Mouse (Mus musculus): ENCODE measurements at regions not wholly inside any gene's neighbourhood (a gene's known extent, or its start where the extent isn't known, plus 50 kb on each side); places are given as distances from the start of the nearest gene placed in this dataset.

DNA sequence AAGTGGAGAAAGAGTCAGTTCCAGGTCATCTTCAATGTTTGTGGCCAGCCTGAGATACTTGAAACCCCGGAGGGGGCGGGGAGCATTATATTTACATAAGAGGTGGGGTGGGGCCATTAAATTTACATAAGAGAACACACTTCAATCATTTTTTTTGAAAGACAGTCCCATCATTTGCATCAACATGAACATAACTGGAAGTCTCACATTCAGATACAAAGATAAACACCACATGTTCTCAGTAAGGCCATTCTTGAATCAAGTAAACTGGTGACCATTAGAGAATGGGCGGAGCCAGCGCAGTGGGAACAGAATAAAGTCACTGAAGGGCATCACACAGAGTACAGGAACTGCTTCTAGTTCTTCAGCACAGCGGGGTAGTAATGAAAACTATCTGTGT lies 137.2 kb downstream of the Atp23 start:
- Histone ChIP-seq H3K27me3 (ENCODE audit: control insufficient read depth) (no peaks in the 10 kb centered on the region), H3K36me3 (ENCODE audit: control insufficient read depth) (no peaks in the 10 kb centered on the region), H3K4me1 (ENCODE audit: control insufficient read depth) (no peaks in the 10 kb centered on the region), H3K4me3 (replicated peaks) (no peak overlapping the region), H3K9me3 (ENCODE audit: control insufficient read depth, low read length) (peaks cover 4% of the 10 kb centered on the region)
- TF ChIP-seq TAL1 (IDR thresholded peaks at IDR 0.05; ENCODE audit: low read length) (no peak), GATA1 (IDR thresholded peaks at IDR 0.05; ENCODE audit: low read length) (no peak)

DNA sequence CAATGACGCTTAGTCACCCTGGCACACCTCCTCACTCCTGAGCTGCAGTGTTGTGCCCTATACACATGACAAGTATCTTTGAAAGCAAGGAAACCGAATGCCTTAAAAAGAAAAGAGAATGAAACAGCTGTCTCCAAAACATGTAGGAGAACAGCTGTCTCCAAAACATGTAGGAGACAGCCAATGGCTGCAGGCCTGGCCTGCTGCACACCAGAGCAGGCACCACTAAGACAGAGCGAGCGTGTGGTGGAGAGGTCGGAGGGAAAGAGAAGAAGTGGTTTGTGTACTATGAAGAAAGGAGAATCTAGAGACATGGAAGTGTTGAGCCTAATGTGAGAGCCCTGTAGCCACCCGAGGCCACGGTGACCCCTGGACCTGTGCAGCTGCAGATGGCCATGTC lies 142.5 kb downstream of the Atp23 start:
- H3K4me3 ChIP-seq (replicated peaks), result no peak overlapping the region
- no peaks in the 10 kb centered on the region for H3K36me3 ChIP-seq (ENCODE audit: control insufficient read depth)
- H3K4me1 ChIP-seq (ENCODE audit: control insufficient read depth), result no peaks in the 10 kb centered on the region
- TF ChIP-seq GATA1 (IDR thresholded peaks at IDR 0.05; ENCODE audit: low read length) (no peak), TAL1 (IDR thresholded peaks at IDR 0.05; ENCODE audit: low read length) (no peak)
- H3K9me3 ChIP-seq (ENCODE audit: control insufficient read depth, low read length), result peaks cover 21% of the 10 kb centered on the region
- H3K27me3 ChIP-seq (ENCODE audit: control insufficient read depth), result no peaks in the 10 kb centered on the region

DNA sequence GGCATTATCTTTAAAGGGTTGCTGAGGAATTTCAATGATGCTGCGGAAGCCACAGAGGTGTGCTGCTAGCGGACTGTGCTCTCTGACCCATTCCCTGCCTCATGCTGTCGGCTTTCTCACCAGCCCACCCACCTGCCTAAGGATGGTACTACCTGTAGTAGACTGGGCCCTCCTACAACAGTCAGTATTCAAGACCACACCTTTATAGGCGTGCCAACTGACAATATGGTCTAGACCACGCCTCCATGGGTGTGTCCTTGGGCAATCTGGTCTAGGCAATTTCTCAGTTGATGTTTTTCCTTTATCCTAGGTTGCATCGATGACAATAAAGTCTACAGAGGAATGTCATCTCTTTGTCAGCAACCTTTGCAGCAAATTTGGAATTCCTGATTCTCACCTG lies 148.0 kb downstream of the Atp23 start:
- Histone ChIP-seq H3K36me3 (ENCODE audit: control insufficient read depth) (no peaks in the 10 kb centered on the region), H3K27me3 (ENCODE audit: control insufficient read depth) (no peaks in the 10 kb centered on the region), H3K9me3 (ENCODE audit: control insufficient read depth, low read length) (peaks cover 21% of the 10 kb centered on the region), H3K4me1 (ENCODE audit: control insufficient read depth) (no peaks in the 10 kb centered on the region), H3K4me3 (replicated peaks) (no peak overlapping the region)
- TF ChIP-seq TAL1 (IDR thresholded peaks at IDR 0.05; ENCODE audit: low read length) (no peak), GATA1 (IDR thresholded peaks at IDR 0.05; ENCODE audit: low read length) (no peak)

DNA sequence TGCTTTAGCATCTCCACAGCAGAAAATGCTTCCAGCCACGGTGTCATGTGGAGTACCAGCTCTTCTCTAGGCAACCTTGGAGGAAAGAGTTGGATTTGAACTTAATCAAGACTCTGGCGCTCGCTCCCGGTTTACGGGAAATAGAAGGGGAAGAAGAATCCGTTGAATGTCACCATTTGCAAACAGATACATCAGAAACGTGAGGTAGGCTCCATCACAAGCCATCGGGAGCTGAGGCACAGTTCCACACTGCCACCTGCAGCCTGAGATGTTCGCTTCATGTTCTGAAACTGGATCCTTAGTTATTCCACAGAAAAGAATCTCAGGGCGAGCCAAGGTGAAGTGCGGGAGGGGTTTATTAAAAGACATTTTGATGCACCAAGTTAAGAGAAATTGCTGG lies 148.5 kb downstream of the Atp23 start:
- Histone ChIP-seq H3K36me3 (ENCODE audit: control insufficient read depth) (no peaks in the 10 kb centered on the region), H3K4me3 (replicated peaks) (no peak overlapping the region), H3K9me3 (ENCODE audit: control insufficient read depth, low read length) (peaks cover 19% of the 10 kb centered on the region), H3K27me3 (ENCODE audit: control insufficient read depth) (no peaks in the 10 kb centered on the region), H3K4me1 (ENCODE audit: control insufficient read depth) (no peaks in the 10 kb centered on the region)
- TF ChIP-seq TAL1 (IDR thresholded peaks at IDR 0.05; ENCODE audit: low read length) (no peak), GATA1 (IDR thresholded peaks at IDR 0.05; ENCODE audit: low read length) (no peak)

DNA sequence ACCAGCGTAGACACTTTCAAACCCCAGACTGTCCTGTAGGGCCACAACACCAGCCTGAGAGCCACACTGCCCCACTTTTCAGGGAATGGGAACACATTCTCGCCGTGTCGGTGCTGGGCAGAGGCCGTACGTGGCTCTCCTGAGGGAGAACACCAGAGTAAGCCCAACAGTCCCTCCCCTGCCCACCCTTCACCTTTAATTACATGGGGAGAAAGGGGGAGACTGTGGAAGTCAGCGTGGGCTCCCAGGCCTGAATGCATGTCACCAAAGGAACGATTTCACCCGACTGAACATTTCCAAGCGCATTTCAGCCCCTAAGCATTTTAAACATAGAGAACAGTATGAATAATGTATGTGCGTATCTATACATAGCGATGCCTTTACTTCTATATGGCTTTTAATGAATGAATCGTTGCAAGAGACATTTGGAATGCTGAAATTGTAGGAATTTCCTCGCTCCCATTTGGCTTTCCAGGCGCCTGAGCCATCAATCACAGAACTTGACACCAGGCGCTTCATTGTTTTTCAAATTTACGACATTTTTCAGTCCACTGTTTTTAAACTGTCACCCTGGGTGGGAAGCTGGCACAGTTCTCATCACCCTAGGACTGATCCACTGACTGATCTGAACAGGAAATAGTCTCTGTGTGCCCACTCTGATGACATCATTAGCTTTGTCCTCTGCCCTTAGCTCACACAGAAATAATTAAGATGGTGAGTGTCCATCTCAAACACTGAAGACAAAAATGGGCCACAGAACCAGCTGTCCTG lies 152.3 kb downstream of the Atp23 start:
- Histone ChIP-seq H3K27me3 (ENCODE audit: control insufficient read depth) (no peaks in the 10 kb centered on the region), H3K4me3 (replicated peaks) (no peak overlapping the region), H3K36me3 (ENCODE audit: control insufficient read depth) (no peaks in the 10 kb centered on the region), H3K9me3 (ENCODE audit: control insufficient read depth, low read length) (peaks cover 19% of the 10 kb centered on the region), H3K4me1 (ENCODE audit: control insufficient read depth) (no peaks in the 10 kb centered on the region)
- TF ChIP-seq TAL1 (IDR thresholded peaks at IDR 0.05; ENCODE audit: low read length) (no peak), GATA1 (IDR thresholded peaks at IDR 0.05; ENCODE audit: low read length) (no peak)

DNA sequence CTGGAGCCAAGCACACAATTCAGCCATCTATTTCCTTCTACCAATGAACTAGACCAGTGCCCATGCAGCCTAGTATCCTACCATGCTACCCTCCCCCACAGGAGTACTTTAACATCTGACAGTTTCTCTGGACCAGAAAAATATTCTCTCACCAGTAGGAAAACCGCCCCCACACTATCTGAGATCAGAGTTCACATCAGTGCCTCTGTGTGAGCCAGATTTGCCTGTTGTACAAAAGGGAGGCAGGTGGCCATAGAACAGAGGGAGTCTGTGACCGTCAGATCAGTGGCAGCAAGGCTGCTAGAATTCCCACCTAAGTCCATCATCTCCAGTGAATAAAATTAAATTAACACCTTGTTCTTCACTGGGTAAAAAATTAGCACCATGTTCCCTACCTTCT lies 166.5 kb downstream of the Atp23 start:
- H3K9me3 ChIP-seq (ENCODE audit: control insufficient read depth, low read length), result peaks cover 10% of the 10 kb centered on the region
- TF ChIP-seq GATA1 (IDR thresholded peaks at IDR 0.05; ENCODE audit: low read length) (no peak), TAL1 (IDR thresholded peaks at IDR 0.05; ENCODE audit: low read length) (no peak)
- no peaks in the 10 kb centered on the region for H3K4me1 ChIP-seq (ENCODE audit: control insufficient read depth)
- H3K4me3 ChIP-seq (replicated peaks), result no peak overlapping the region
- no peaks in the 10 kb centered on the region for H3K27me3 ChIP-seq (ENCODE audit: control insufficient read depth)
- no peaks in the 10 kb centered on the region for H3K36me3 ChIP-seq (ENCODE audit: control insufficient read depth)

DNA sequence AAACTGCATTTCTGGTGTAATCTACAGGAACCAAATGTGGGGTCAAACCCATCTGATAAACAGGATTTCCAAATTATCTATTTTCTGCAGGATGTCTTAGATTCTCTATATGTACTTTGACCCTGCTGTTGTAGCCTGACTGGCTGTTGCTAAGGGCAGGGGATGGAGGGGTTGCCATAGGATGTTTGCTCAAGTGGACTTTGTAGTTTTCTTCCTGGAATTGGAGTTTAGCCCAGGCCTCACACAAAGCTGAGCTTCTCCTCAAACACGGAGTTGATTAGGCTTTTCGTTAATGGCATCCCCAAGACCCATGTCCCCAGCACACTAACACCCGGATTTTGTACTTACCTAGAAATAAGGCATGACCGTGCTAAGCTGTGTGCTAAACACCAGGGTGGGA lies 173.3 kb downstream of the Atp23 start:
- Histone ChIP-seq H3K27me3 (ENCODE audit: control insufficient read depth) (no peaks in the 10 kb centered on the region), H3K9me3 (ENCODE audit: control insufficient read depth, low read length) (peaks cover 14% of the 10 kb centered on the region), H3K4me3 (replicated peaks) (no peak overlapping the region), H3K4me1 (ENCODE audit: control insufficient read depth) (no peaks in the 10 kb centered on the region), H3K36me3 (ENCODE audit: control insufficient read depth) (no peaks in the 10 kb centered on the region)
- TF ChIP-seq GATA1 (IDR thresholded peaks at IDR 0.05; ENCODE audit: low read length) (no peak), TAL1 (IDR thresholded peaks at IDR 0.05; ENCODE audit: low read length) (no peak)

DNA sequence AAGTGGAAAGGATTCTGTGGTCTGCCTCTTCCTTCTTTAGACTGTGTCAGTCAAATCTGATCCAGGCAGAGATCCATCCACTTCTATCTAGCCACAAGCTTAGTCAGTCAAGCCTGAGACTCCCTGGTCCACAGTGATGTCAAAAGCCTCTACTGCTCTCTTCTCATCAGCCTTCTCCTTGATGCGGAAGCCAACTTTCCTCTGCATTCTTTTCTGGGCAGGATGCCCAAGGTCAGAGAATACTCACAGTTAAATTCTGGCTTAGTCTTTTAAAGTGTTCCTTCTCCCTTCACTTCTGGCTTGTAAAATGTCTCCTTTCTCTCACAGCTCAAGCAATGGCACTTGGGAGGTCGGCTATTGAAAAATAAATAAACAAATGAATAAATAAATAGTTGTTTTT lies 183.2 kb downstream of the Atp23 start:
- H3K9me3 ChIP-seq (ENCODE audit: control insufficient read depth, low read length), result peaks cover 18% of the 10 kb centered on the region
- no peaks in the 10 kb centered on the region for H3K4me1 ChIP-seq (ENCODE audit: control insufficient read depth)
- H3K36me3 ChIP-seq (ENCODE audit: control insufficient read depth), result no peaks in the 10 kb centered on the region
- no peaks in the 10 kb centered on the region for H3K27me3 ChIP-seq (ENCODE audit: control insufficient read depth)
- H3K4me3 ChIP-seq (replicated peaks), result no peak overlapping the region
- TF ChIP-seq TAL1 (IDR thresholded peaks at IDR 0.05; ENCODE audit: low read length) (no peak), GATA1 (IDR thresholded peaks at IDR 0.05; ENCODE audit: low read length) (no peak)

DNA sequence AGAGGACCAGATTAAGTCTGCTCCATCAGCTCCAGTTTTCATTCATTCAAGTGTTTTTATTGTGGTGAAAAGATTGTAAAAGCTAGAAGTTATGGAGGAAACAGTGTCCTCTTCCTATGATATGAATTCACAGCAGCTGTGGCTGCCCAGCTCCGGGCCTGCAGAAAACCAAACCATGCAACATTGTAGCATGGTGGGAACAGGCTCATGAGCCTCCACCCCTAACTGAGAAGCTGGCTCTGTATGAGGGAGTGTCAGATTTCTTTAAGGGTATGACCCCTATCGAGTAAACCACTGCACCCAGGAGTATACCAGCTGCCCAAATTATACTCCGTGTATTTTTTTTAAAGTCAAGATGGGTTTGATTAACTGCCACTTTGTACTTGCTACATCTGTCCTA lies 189.4 kb downstream of the Atp23 start:
- no peak for TF ChIP-seq TAL1 (IDR thresholded peaks at IDR 0.05; ENCODE audit: low read length)
- TF ChIP-seq GATA1 (IDR thresholded peaks at IDR 0.05; ENCODE audit: low read length), result no peak
- H3K4me1 ChIP-seq (ENCODE audit: control insufficient read depth), result no peaks in the 10 kb centered on the region
- H3K9me3 ChIP-seq (ENCODE audit: control insufficient read depth, low read length), result peaks cover 7% of the 10 kb centered on the region; the same call in 1 of the 2 replicates
- no peak overlapping the region for H3K4me3 ChIP-seq (replicated peaks)
- no peaks in the 10 kb centered on the region for H3K27me3 ChIP-seq (ENCODE audit: control insufficient read depth)
- H3K36me3 ChIP-seq (ENCODE audit: control insufficient read depth), result no peaks in the 10 kb centered on the region

Measured in erythroblast, embryonic 14.5 days (primary cell).